Mouse (Mus musculus): Measurements from ENCODE around the gene Fstl4. TPM values are rescaled to one million over a fixed set of nuclear protein-coding genes. Genes with fewer than 3 reads are reported as not detected.

Gene Fstl4
- total and polyA plus RNA-seq, 2 experiments from 2014 or later = 7.1 to 9.4 TPM

GRCm38 (mm10) chr11:53118226-53118965, 354.0 kb downstream of the Fstl4 start:
- ATAC-seq (ENCODE audit: low FRiP score) (no peak; the same call in 1 of the 2 replicates), DNase-seq (ENCODE audit: low spot score) (peak; percentile 82)
- Histone ChIP-seq H3K27me3 (ENCODE audit: insufficient read depth, low read length) (no peaks in the 10 kb centered on the region), H3K9me3 (ENCODE audit: low read length) (no peaks in the 10 kb centered on the region), H3K9ac (replicated peaks; ENCODE audit: low read length, poor library complexity, severe bottlenecking) (no peak overlapping the region), H3K27ac (ENCODE audit: low read depth, low read length) (no peak overlapping the region), H3K4me1 (ENCODE audit: insufficient read depth, low read length) (no peaks in the 10 kb centered on the region; the same call in 1 of the 2 replicates), H3K4me3 (ENCODE audit: low read depth, low read length) (no peak overlapping the region), H3K4me2 (ENCODE audit: low read depth, low read length, poor library complexity, severe bottlenecking) (no peak overlapping the region), H3K36me3 (ENCODE audit: insufficient read depth, low read length) (no peaks in the 10 kb centered on the region)
- 75% methylated on average over 11 of the region's 11 CpGs for WGBS
- no peak for TF ChIP-seq CTCF (IDR thresholded peaks at IDR 0.05)

GRCm38 (mm10) chr11:53119966-53120365, 355.5 kb downstream of the Fstl4 start:
- no peak overlapping the region for H3K9ac ChIP-seq (replicated peaks; ENCODE audit: low read length, poor library complexity, severe bottlenecking)
- 73% methylated on average over 5 of the region's 5 CpGs for WGBS
- H3K27ac ChIP-seq (ENCODE audit: low read depth, low read length) = no peak overlapping the region
- H3K9me3 ChIP-seq (ENCODE audit: low read length) = no peaks in the 10 kb centered on the region
- H3K4me1 ChIP-seq (ENCODE audit: insufficient read depth, low read length) = no peaks in the 10 kb centered on the region; the same call in 1 of the 2 replicates
- DNase-seq (ENCODE audit: low spot score) (peak; percentile 53), ATAC-seq (ENCODE audit: low FRiP score) (no peak)
- H3K4me2 ChIP-seq (ENCODE audit: low read depth, low read length, poor library complexity, severe bottlenecking) = no peak overlapping the region
- no peaks in the 10 kb centered on the region for H3K27me3 ChIP-seq (ENCODE audit: insufficient read depth, low read length)
- no peak overlapping the region for H3K4me3 ChIP-seq (ENCODE audit: low read depth, low read length)
- no peaks in the 10 kb centered on the region for H3K36me3 ChIP-seq (ENCODE audit: insufficient read depth, low read length)
- no peak for TF ChIP-seq CTCF (IDR thresholded peaks at IDR 0.05)

GRCm38 (mm10) chr11:53121208-53121607, 356.8 kb downstream of the Fstl4 start:
- Histone ChIP-seq H3K4me1 (ENCODE audit: insufficient read depth, low read length) (no peaks in the 10 kb centered on the region; the same call in 1 of the 2 replicates), H3K36me3 (ENCODE audit: insufficient read depth, low read length) (no peaks in the 10 kb centered on the region), H3K27me3 (ENCODE audit: insufficient read depth, low read length) (no peaks in the 10 kb centered on the region), H3K27ac (ENCODE audit: low read depth, low read length) (no peak overlapping the region), H3K4me3 (ENCODE audit: low read depth, low read length) (no peak overlapping the region), H3K4me2 (ENCODE audit: low read depth, low read length, poor library complexity, severe bottlenecking) (no peak overlapping the region), H3K9ac (replicated peaks; ENCODE audit: low read length, poor library complexity, severe bottlenecking) (no peak overlapping the region), H3K9me3 (ENCODE audit: low read length) (no peaks in the 10 kb centered on the region)
- no peak for TF ChIP-seq CTCF (IDR thresholded peaks at IDR 0.05)
- no peak for ATAC-seq (ENCODE audit: low FRiP score)
- WGBS = 31% methylated on average over 1 of the region's 1 CpGs
- DNase-seq (ENCODE audit: low spot score) = peak; percentile 51

GRCm38 (mm10) chr11:53124799-53125198, 360.4 kb downstream of the Fstl4 start:
- H3K4me1 ChIP-seq (ENCODE audit: insufficient read depth, low read length) = no peaks in the 10 kb centered on the region
- ATAC-seq (ENCODE audit: low FRiP score) (no peak), DNase-seq (ENCODE audit: low spot score) (no peak)
- 78% methylated on average over 2 of the region's 2 CpGs for WGBS
- H3K4me2 ChIP-seq (ENCODE audit: low read depth, low read length, poor library complexity, severe bottlenecking) = no peak overlapping the region
- TF ChIP-seq CTCF (IDR thresholded peaks at IDR 0.05) = no peak
- H3K4me3 ChIP-seq (ENCODE audit: low read depth, low read length) = no peak overlapping the region
- no peak overlapping the region for H3K27ac ChIP-seq (ENCODE audit: low read depth, low read length)
- no peaks in the 10 kb centered on the region for H3K27me3 ChIP-seq (ENCODE audit: insufficient read depth, low read length)
- no peaks in the 10 kb centered on the region for H3K9me3 ChIP-seq (ENCODE audit: low read length)
- H3K9ac ChIP-seq (replicated peaks; ENCODE audit: low read length, poor library complexity, severe bottlenecking) = no peak overlapping the region
- no peaks in the 10 kb centered on the region for H3K36me3 ChIP-seq (ENCODE audit: insufficient read depth, low read length)

- no peak for TF ChIP-seq CTCF (IDR thresholded peaks at IDR 0.05)
- DNase-seq (ENCODE audit: low spot score) (no peak), ATAC-seq (ENCODE audit: low FRiP score) (no peak)
- 72% methylated on average over 6 of the region's 6 CpGs for WGBS
- Histone ChIP-seq H3K4me3 (ENCODE audit: low read depth, low read length) (no peak overlapping the region), H3K4me2 (ENCODE audit: low read depth, low read length, poor library complexity, severe bottlenecking) (no peak overlapping the region), H3K27me3 (ENCODE audit: insufficient read depth, low read length) (no peaks in the 10 kb centered on the region), H3K36me3 (ENCODE audit: insufficient read depth, low read length) (no peaks in the 10 kb centered on the region), H3K4me1 (ENCODE audit: insufficient read depth, low read length) (no peaks in the 10 kb centered on the region), H3K9me3 (ENCODE audit: low read length) (no peaks in the 10 kb centered on the region), H3K9ac (replicated peaks; ENCODE audit: low read length, poor library complexity, severe bottlenecking) (no peak overlapping the region), H3K27ac (ENCODE audit: low read depth, low read length) (no peak overlapping the region)
These were observed 362.2 kb downstream of the Fstl4 start for GRCm38 (mm10) chr11:53126660-53127059.

GRCm38 (mm10) chr11:53128661-53129060, 364.2 kb downstream of the Fstl4 start:
- Histone ChIP-seq H3K4me3 (ENCODE audit: low read depth, low read length) (no peak overlapping the region), H3K9ac (replicated peaks; ENCODE audit: low read length, poor library complexity, severe bottlenecking) (no peak overlapping the region), H3K27me3 (ENCODE audit: insufficient read depth, low read length) (no peaks in the 10 kb centered on the region), H3K4me1 (ENCODE audit: insufficient read depth, low read length) (peaks cover 7% of the 10 kb centered on the region; the same call in 1 of the 2 replicates), H3K27ac (ENCODE audit: low read depth, low read length) (no peak overlapping the region), H3K36me3 (ENCODE audit: insufficient read depth, low read length) (no peaks in the 10 kb centered on the region), H3K9me3 (ENCODE audit: low read length) (no peaks in the 10 kb centered on the region), H3K4me2 (ENCODE audit: low read depth, low read length, poor library complexity, severe bottlenecking) (no peak overlapping the region)
- 66% methylated on average over 2 of the region's 2 CpGs for WGBS
- DNase-seq (ENCODE audit: low spot score) (no peak), ATAC-seq (ENCODE audit: low FRiP score) (no peak)
- TF ChIP-seq CTCF (IDR thresholded peaks at IDR 0.05) = no peak

All from midbrain, postnatal 0 days (tissue).